Mouse (Mus musculus) spleen, adult 2 months (tissue): ENCODE measurements around the gene Ahcyl2. TPM values are rescaled to one million over a fixed set of nuclear protein-coding genes. Genes with fewer than 3 reads are reported as not detected.

Experiments
- DNase-seq, 2 experiments: peaks; one replicate each; pipeline versions ENCODE4 v3.0.0 to v3.0.0-alpha.2; 2012 to 2021; ENCODE audit warnings: low spot score in 2 of 2, low read depth in 1 of 2
- H3K27ac ChIP-seq: fragments of 200-500 bp; 2 replicates; pipeline ENCODE4 v1.5.1; 2012; ENCODE audit warnings: low read length, inconsistent platforms; ENCODE audit not compliant: insufficient read depth
- H3K27me3 ChIP-seq: fragments of 200-500 bp; 2 replicates; pipeline ENCODE4 v1.6.1; 2012; ENCODE audit warnings: mild to moderate bottlenecking, moderate library complexity, low read length, inconsistent platforms; ENCODE audit not compliant: control insufficient read depth, insufficient read depth
- H3K36me3 ChIP-seq: fragments of 200-500 bp; 2 replicates; pipeline ENCODE4 v1.6.1; 2012; ENCODE audit warnings: mild to moderate bottlenecking, low read length, inconsistent platforms; ENCODE audit not compliant: control insufficient read depth, insufficient read depth
- H3K4me1 ChIP-seq: fragments of 200-500 bp; 2 replicates; pipeline ENCODE4 v1.6.1; 2011; ENCODE audit warnings: inconsistent platforms; ENCODE audit not compliant: control insufficient read depth, insufficient read depth, insufficient read length
- H3K4me3 ChIP-seq: fragments of 200-500 bp; 2 replicates; pipeline ENCODE4 v1.5.1; 2011; ENCODE audit warnings: mild to moderate bottlenecking, inconsistent platforms; ENCODE audit not compliant: insufficient read depth, insufficient read length; ENCODE audit errors: extremely low read depth
- CTCF ChIP-seq: fragments of 200-500 bp; IDR thresholded peaks from 2 replicates; pipeline ENCODE4 v1.5.1; 2011; ENCODE audit warnings: mild to moderate bottlenecking, inconsistent platforms; ENCODE audit not compliant: insufficient read depth, insufficient read length, insufficient replicate concordance; ENCODE audit errors: extremely low read depth
- POLR2A ChIP-seq: fragments of 200-500 bp; IDR thresholded peaks from 2 replicates; pipeline ENCODE4 v1.6.1; 2011; ENCODE audit warnings: low read depth, low read length, inconsistent platforms
- WGBS: fragments of 180-500 bp; shearing (Covaris S2); methylation state at CpG from one replicate; pipeline ENCODE4 v1.1.7; 2018; 5-methylcytosine and 5-hydroxymethylcytosine counted together
- polyA plus RNA-seq: library from polyadenylated mRNA; depleted of rRNA; stranded (reverse); fragments of >200 nt; gene quantifications from 2 replicates; pipeline ENCODE4 v1.2.3, GENCODE M21; 2012

Gene Ahcyl2
- polyA plus RNA-seq, 1 experiment, result 9.4 TPM

DNA sequence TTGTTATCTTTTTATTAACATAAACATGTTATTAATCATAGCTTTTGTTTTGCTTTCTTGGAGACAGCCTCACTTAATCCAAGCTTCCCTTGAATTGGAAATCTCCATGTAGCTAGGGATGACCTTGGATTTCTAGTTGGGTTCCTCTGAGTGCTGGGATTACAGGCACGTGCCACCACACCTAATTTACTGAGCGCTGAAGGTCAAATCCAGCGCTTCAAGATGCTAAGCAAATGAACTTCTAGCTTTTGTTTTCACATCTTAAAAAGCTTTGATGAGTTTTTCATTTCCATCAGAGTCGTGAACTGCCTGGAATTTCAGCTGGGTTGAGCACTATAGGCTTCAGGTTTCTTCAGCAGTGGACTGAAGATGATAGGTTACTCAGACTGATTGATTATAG lies 109.0 kb downstream of the Ahcyl2 start:
- Histone ChIP-seq H3K27me3 (no peaks in the 10 kb centered on the region), H3K36me3 (no peaks in the 10 kb centered on the region; the same call in 1 of the 2 replicates), H3K4me1 (no peaks in the 10 kb centered on the region), H3K27ac (no peak overlapping the region), H3K4me3 (no peak overlapping the region)
- TF ChIP-seq POLR2A (no peak), CTCF (no peak)
- no peak for DNase-seq
- 93% methylated on average over 4 of the region's 4 CpGs for WGBS

DNA sequence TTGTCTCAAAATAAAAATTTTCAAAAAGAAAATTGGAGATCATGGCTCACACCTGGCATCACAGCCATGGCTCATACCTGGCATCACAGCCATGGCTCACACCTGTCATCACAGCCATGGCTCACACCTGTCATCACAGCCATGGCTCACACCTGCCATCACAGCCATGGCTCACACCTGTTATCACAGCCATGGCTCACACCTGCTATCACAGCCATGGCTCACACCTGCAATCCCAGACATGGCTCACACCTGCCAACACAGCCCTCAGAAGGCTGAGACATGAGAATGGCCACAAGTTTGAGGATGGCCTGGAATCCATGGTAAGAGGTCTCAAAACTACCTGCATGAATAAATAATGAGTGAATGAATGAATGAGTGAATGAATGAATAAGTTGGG lies 111.8 kb downstream of the Ahcyl2 start:
- no peak overlapping the region for H3K27ac ChIP-seq
- no peaks in the 10 kb centered on the region for H3K27me3 ChIP-seq
- no peaks in the 10 kb centered on the region for H3K4me1 ChIP-seq
- TF ChIP-seq CTCF, result no peak
- no peak for TF ChIP-seq POLR2A
- H3K36me3 ChIP-seq, result no peaks in the 10 kb centered on the region; the same call in 1 of the 2 replicates
- no peak for DNase-seq
- no peak overlapping the region for H3K4me3 ChIP-seq

DNA sequence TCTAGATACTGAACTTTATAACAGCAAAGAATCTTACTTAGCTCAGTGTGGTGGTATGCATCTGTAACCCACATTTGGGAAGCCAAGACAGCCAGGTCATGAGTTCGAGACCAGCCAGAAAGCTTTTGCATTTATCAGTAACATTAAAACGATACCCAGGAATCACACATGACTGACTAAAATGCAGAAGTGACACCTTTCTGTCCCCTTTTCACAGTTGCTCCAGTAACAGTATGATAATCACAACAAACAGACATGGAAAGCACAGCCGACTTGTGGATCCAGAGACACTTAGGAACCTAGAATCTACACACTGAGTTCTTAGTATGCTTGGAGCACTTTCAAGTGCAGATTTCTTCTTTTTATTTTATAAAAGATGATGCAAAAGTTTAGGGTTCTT lies 113.0 kb downstream of the Ahcyl2 start:
- peak in 1 of 2 experiments; percentile 26 for DNase-seq

DNA sequence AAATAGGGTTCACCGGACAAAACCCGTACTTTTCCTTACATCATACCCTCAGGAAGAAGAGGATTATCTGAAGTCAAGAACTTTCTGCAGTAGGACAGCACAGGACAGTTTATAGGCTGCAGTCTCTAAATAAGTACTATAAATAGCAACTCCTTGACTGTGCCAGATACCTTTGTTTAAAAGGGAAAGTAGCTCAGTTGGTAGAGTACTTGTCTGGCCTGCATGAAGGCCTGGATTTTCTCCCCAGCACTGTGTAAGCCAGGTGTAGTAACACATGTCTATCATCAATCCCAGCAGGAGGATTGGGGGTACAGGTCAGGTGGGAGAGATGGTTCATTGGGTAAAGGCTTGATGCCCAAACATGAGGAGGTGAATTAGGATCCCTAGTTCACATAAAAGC lies 114.1 kb downstream of the Ahcyl2 start:
- no peak for TF ChIP-seq POLR2A
- no peak for TF ChIP-seq CTCF
- Histone ChIP-seq H3K36me3 (peaks cover 2% of the 10 kb centered on the region; the same call in 1 of the 2 replicates), H3K4me3 (no peak overlapping the region), H3K27ac (no peak overlapping the region), H3K27me3 (no peaks in the 10 kb centered on the region), H3K4me1 (no peaks in the 10 kb centered on the region)
- no peak for DNase-seq
- WGBS, result 91% methylated on average over 2 of the region's 2 CpGs

More for the DNA sequence above, 113.0 kb downstream of the Ahcyl2 start:
- WGBS, result 67% methylated on average over 3 of the region's 3 CpGs
- TF ChIP-seq CTCF, result no peak
- TF ChIP-seq POLR2A, result no peak
- Histone ChIP-seq H3K27me3 (no peaks in the 10 kb centered on the region), H3K36me3 (no peaks in the 10 kb centered on the region; the same call in 1 of the 2 replicates), H3K4me3 (no peak overlapping the region), H3K27ac (no peak overlapping the region), H3K4me1 (no peaks in the 10 kb centered on the region)

DNA sequence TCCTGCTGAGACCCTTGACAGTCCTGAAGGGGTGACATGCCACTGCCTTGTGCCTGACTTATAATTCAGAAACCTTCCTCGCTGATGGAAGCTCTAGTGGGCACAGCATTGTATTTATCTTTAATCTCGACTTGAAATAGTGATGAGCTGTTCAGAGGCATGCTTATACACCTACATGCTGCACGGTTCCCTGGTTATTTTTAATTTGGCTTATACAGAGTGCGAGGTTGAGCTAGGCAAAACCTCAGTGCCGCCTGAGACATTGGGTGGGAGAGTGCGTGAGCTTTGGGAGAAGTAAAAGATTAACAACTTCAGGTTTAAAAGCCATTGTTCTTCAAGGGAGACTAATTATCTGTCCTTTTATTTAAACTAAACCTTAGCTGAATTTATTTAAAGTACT lies 115.1 kb downstream of the Ahcyl2 start:
- Histone ChIP-seq H3K4me3 (no peak overlapping the region), H3K4me1 (no peaks in the 10 kb centered on the region; the same call in none of the 2 replicates), H3K27ac (no peak overlapping the region), H3K27me3 (no peaks in the 10 kb centered on the region), H3K36me3 (0 out of 2 replicates have a peak, but pooled peaks cover 2% of the 10 kb centered on the region)
- no peak for DNase-seq
- no peak for TF ChIP-seq POLR2A
- TF ChIP-seq CTCF, result no peak
- WGBS, result 89% methylated on average over 6 of the region's 6 CpGs

DNA sequence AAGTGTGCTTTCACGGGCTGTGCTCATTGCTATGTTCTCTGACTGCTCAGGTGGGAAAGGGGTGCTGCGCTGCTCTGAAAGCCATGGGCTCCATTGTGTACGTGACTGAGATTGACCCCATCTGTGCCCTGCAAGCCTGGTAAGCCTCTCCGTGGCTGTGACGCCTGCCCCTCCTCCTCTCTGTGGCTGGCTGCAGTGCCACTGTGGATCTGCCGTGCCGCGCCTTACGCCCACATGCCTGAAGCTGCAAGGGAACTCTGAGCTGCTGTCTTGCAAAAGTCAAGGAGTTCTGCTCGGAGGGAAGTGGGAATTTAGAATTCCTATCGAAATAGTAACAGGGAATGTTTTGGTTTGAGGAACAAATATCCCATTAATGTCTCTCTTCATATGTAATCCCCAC lies 123.3 kb downstream of the Ahcyl2 start:
- no peak overlapping the region for H3K4me3 ChIP-seq
- no peak for TF ChIP-seq POLR2A
- no peak for TF ChIP-seq CTCF
- DNase-seq, result no peak
- H3K36me3 ChIP-seq, result peaks cover 6% of the 10 kb centered on the region
- H3K4me1 ChIP-seq, result no peaks in the 10 kb centered on the region; the same call in none of the 2 replicates
- H3K27ac ChIP-seq, result no peak overlapping the region
- 85% methylated on average over 11 of the region's 11 CpGs for WGBS
- H3K27me3 ChIP-seq, result no peaks in the 10 kb centered on the region

DNA sequence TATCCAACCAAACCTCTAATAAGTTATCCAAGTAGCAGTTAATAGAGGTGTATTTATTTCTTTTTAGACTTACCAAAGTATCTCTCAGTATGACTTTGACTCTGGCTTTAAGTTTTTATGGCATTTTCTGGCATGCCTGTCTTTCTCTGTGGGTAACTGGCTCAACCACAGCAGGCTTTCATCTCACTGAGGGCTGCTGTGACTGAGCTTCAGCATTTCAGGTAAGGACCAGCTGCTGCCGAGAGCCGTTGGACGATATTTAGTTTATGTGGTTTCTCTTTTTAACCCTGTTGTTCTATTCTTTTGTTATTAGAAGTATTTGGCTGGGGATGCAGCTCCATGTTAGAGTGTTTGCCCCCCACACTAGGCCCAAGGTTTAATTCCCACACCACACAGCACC lies 129.2 kb downstream of the Ahcyl2 start:
- Histone ChIP-seq H3K36me3 (peaks cover 1% of the 10 kb centered on the region; the same call in 1 of the 2 replicates), H3K27ac (no peak overlapping the region), H3K4me3 (no peak overlapping the region), H3K4me1 (no peaks in the 10 kb centered on the region), H3K27me3 (no peaks in the 10 kb centered on the region)
- DNase-seq, result no peak
- TF ChIP-seq CTCF, result no peak
- TF ChIP-seq POLR2A, result no peak
- WGBS, result 59% methylated on average over 3 of the region's 3 CpGs
